Mouse (Mus musculus): ENCODE measurements around the gene Gm28308. TPM values are rescaled to one million over a fixed set of nuclear protein-coding genes. Genes with fewer than 3 reads are reported as not detected.

Gene Gm28308
- total RNA-seq, 2 experiments from 2014 or later, result not detected

DNA sequence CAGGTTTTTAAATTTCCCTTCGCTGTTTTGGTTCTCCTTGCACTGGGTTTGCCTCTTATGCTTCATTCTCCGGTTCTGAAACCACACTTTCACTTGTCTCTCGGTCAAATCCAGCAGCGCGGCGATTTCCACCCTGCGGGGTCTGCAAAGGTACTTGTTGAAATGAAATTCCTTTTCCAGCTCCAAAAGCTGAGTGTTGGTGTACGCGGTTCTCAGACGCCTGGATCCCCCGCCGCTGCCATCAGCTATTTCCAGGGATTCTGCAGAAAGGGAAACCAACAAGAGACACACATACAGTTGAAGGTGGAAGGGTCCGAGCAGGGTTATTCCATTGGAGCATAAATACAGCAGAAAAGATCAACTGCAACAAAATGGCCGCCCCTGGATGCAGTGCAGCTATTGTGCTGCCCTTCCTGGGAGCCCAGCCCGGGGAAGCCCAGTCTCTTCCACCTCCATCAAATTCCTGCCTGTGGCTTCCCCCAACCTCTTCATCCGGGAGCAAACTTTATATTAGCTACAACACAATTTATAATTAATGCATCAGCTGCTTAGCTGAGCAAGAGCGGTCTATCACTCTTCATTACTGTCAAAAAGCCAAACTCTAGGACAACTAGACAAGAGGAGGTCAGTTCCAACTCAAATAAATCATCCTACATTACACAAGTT is 49.6 kb downstream of the Gm28308 start:
- ATAC-seq (replicated peaks; ENCODE audit: low FRiP score, poor library complexity, severe bottlenecking), result no peak

DNA sequence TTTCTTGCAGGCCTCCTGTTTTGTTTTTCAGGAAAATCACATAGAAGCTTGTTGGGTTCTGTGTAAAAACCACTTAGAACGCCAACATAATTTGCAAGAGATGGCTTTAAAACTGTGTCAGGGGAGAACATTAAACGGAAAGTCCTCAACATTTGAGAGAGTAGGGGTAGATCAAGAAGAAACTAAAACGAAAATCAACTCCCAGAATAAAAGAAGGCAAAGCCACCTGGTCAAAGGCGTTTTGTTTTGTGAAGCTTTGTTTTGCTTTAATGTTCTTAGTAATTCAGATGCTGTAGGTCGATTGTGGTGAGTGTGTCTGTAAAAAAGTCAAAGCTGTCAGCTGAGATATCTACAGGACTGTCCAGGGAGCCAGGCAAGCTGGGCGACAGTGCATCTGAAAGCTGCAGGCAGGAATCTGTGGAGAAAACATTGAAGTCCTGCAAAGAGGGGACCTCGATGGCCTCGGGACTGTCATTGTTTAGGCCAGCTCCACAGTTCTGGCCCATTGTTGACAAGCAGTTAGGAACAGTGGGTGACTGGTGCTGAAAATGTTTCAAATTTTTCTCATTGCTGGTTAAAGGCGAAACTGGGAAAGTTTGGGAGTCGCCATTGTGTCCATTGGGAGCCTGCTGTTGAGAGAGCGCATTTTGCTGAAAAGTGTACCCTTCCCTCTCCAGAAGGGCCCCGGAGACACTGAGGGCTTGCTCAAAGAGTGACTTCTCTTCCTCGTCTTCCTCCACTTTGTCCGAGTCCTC is 50.4 kb downstream of the Gm28308 start:
- no peak for ATAC-seq (replicated peaks; ENCODE audit: low FRiP score, poor library complexity, severe bottlenecking)

DNA sequence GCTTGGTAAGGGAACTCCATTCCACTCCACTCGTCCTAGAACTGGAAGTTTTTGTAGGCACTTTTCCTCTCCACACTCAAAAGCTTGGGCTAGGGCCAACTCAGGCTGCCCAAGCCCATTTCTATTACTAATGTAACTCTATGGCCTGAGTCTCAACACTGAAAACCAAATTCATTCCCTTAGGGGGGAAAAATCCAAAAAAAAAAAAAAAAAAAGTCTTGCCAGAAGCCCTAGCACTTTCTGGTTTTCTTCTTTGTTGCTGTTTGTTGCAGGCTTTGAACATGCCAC is 51.1 kb downstream of the Gm28308 start:
- ATAC-seq (replicated peaks; ENCODE audit: low FRiP score, poor library complexity, severe bottlenecking), result no peak

DNA sequence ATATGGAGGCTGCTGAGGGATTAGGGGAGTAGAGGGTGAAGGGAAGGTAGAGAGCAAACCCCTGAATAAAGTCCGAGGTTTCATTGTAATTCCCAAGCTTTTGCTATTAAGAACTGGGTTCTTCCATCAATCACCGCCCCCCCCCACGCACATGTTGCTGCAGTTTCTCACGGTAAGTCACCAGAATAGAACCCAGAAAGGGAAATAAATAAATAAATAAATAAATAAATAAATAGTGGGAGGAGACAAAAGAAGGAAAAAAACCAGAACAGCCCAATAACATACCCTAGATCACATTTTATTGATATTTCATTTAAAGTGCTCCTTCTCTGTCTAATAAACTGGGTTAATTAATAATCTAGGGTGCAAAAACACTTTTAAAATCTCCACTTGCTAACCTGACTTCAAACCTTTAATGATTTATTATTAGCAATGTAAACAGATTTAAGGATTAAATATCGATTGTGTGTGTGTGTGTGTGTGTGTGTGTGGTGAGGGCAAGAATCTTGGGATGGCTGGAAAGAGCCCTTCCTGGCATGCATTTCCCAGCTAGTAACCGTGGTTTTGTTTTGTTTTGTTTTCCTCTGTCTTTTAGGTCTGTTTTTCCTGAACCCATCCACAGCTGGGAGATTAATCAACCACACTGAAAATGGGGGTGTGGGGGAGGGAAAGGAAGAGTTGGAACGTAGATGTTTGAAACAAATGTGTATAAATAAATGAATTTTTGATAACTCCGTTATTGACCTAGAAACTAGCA is 51.6 kb downstream of the Gm28308 start:
- ATAC-seq (replicated peaks; ENCODE audit: low FRiP score, poor library complexity, severe bottlenecking), result no peak

DNA sequence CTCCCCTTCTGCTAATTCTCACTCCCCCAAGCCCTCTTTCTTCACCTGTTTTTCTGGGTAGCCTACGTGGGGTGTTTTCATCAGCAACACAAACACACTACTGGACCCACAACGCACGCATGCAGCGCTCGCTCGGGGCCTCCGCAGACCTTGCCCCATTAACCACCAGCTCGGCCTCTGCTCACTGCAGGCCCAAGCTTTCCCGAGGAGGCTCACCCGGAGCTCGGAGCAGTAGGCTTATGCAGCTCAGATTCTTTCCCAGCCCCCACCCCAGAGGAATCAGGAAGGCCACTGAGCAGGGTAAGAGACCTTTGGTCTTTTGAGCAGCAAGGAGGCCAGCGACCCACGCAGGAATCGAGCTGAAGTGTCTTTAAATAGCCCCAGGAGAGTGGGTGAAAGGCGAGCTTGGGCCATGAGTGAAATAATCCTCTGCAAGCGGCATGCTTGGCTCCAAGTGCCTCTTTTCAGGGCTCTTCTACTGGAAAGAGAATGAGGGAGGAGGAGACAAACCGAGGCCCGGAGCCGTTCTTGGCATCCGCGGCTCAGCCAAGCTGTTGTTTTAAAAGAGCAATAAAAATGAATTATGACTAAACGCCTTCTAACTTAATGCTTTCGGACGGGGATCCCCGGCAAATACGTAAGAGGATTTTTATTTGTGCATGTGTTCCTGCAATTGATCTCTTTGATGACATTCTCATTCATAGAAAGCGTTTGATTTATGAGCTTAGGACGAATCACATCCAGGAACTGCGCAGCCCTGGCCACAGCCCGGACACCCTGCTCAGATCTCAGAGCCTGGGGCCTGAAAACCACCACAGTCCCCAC is 52.4 kb downstream of the Gm28308 start:
- ATAC-seq (replicated peaks; ENCODE audit: low FRiP score, poor library complexity, severe bottlenecking), result no peak

DNA sequence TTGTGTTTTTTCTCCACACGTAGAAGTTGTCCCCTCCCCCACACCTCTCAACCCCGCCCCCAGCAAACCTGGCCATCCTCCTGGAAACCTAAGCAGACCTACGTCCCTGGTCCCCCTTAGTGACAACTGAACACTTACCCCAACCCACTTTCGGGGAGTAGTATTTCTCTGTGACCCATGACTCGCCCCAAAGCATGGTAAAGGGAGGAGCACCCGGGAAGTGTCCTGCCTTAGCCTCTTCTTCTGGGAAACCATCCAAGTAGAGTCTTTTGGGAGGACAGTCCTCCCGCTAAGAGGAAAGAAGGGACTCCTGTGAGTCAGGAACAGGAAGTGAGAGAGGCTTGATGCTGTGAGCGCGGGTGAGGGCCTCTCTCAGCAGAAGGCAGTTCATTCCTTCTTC is 53.2 kb downstream of the Gm28308 start:
- ATAC-seq (replicated peaks; ENCODE audit: low FRiP score, poor library complexity, severe bottlenecking), result no peak

DNA sequence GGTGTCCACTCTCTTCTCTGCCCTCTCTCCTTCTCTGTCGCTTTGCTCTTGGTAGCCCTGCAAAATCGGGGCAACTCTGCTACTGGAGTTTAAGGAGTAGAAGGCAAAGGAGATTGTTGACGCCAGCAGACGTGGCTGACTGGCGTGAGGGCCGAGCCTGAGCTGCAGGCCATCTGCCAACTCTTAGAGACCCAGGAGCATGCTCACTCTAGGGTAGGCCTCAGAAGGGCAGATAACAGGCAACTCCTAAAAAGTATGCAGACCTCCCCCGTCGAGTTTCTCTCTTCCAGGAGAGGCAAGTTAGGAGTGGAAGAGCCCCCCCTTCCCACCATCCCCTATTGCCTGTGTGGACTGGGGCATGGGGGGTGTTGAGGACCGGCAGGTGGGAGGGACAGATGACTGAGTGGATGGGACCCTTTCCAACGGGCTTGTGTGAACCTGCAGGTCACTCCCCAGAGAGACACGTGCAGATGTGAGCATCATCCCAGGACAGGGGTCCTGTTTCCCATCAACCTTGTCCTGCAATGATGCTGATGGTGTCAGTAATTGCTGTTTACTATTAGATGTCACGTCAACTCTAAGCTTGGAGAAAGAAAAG is 53.9 kb downstream of the Gm28308 start:
- ATAC-seq (replicated peaks; ENCODE audit: low FRiP score, poor library complexity, severe bottlenecking), result no peak

DNA sequence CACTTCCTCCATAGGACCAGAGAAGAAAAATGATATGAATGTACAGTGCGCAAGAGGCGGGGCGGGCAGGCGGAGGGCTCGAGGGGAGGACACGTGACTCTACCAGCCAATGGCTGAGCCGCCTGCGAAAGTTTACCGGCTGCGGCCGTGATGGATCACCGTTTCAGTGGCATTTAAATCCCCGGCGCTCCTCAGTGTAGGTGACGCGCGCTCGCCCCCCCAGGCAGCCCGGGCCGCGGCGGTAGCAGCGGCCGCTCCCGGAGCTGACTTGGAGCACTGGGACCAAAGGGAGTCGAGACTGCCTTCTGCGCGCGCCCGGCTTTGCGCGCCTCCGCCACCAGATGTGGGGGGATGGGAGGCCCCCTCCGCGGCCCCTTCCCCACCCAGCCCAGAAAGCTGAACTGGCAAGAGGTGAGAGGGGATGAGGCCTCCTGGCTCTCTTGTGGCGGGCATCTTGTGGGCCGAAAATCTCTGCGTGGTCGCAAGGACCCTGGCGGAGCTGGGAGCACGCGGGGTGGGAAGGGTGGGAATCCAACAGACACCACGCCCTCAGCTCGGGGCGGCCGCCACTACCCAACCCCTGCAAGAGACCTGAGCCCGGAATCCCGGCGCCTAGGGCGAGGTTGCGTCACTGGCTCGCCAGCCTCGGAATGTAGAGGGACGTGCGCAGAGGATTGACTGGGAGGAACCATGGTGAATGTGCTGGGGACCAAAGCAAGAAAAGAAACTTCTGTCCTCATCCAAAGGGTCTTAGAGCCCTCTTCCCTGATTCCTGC is 54.7 kb downstream of the Gm28308 start, which contains the start of gene Hoxa1:
Hoxa1 (minus strand) TSS at position 42 of the 776 bp plus-strand sequence.
- ATAC-seq (replicated peaks; ENCODE audit: low FRiP score, poor library complexity, severe bottlenecking), result no peak

DNA sequence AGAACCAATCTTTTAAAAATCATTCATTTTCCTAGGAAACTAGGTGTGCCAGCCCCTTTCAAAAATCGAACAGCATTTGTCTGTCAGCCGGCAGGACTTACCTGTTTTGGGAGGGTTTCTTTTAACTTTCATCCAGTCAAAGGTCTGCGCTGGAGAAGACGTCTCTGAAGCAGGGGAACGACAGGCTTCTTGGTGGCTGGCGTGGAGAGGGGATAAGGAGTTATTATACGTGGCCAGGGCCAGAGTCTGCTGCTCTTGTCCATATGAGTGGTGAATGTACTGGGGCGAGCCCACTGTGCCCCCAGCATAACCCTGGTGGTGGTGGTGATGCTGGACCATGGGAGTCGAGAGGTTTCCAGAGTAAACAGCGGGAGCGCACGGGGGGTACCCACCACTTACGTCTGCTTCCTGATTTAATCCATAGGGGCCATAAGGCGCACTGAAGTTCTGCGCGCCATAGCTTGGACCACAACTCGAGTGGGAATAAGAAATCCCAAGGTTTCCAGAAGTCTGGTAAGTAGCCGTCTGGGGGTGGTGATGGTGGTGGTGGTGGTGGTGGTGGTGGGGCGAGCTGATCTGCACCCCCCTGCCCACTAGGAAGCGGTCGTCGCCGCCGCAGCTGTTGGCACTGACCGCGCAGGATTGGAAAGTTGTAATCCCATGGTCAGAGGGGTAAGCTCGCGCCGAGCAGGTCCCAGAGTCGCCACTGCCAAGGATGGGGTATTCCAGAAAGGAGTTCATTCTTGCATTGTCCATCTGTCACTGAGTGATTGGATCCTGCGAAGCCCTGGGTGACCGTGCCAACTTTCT is 55.5 kb downstream of the Gm28308 start:
- ATAC-seq (replicated peaks; ENCODE audit: low FRiP score, poor library complexity, severe bottlenecking), result no peak

DNA sequence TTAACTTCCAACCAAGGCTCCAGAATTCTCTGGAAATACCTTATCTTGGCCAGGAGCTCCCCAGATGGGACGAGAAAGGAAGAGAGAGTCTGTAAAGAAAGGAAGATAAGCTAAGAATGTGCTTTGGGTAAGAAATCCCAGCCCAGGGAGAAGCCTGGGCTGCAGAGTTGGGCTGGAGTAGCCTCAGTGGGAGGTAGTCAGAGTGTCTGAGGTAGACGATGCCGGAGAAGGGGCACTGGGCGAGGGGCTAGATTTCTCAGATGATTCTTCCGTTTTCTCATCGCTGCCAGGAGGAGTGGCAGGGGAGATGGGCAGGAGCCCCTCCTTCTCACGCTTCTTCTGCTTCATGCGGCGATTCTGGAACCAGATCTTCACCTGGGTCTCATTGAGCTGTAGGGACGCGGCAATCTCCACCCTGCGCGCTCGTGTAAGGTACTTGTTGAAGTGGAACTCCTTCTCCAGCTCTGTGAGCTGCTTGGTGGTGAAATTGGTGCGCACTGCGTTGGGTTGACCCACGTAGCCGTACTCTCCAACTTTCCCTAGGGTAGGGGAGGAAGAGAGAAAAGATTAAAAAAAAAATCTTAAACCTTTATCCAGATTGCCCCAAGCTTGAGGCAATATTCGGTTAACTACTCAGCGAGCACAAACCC is 56.5 kb downstream of the Gm28308 start:
- no peak for ATAC-seq (replicated peaks; ENCODE audit: low FRiP score, poor library complexity, severe bottlenecking)

DNA sequence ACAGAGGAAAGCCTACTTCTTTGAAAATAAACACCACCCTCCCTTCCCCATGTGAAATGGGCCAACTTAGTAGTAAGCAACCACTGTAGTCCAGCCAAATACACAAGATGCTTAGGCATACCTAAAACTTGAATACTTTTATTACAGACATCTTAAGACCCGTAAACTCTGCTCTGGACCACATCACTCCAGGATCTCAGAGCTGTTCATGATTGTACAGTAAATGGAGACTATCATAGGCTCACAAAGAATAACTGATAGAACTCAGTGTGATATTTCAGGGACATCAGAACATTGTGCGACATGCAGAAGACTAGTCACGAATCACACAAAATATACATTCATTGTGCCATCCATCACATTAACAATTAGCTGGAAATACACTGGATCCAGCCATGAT is 57.7 kb downstream of the Gm28308 start:
- ATAC-seq (replicated peaks; ENCODE audit: low FRiP score, poor library complexity, severe bottlenecking), result no peak

DNA sequence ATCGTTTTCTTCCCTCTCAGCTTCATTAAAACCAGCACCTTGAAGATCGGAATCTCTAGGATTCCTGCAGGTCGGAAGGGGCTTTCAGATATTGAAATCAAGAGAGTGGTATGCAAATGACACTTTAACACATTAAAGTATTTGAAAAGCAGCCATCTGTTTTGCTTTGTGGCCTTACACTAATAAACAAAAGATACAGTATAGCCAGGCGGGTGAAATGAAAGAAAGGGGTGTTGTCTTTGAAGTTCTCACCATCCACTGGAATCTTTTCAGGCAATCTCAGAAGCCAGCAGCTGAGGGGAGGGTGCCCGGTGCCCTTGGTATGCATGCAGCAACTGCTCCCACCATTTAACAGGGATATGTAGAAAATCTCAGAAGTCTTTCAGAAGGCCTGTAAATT is 59.1 kb downstream of the Gm28308 start:
- ATAC-seq (replicated peaks; ENCODE audit: low FRiP score, poor library complexity, severe bottlenecking), result no peak

DNA sequence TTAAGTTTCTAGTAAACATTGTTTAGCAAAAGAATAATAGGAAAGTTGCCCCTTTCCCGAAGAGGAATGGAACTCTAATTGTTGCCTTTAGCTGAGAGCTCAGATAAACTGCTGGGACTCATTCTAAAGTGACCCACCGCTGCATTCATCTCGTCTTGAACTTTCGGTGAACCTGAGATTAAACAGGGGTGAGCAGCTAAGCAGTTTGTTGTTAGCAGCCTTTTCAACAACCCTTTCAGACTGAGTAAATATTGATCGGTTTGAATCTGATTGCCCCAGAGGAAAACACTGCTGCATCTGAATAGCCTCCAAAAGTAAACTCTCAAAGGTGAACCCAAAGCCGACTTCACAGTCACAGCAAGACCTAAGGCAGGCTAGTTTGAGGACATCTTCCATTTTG is 59.9 kb downstream of the Gm28308 start:
- ATAC-seq (replicated peaks; ENCODE audit: low FRiP score, poor library complexity, severe bottlenecking), result no peak

DNA sequence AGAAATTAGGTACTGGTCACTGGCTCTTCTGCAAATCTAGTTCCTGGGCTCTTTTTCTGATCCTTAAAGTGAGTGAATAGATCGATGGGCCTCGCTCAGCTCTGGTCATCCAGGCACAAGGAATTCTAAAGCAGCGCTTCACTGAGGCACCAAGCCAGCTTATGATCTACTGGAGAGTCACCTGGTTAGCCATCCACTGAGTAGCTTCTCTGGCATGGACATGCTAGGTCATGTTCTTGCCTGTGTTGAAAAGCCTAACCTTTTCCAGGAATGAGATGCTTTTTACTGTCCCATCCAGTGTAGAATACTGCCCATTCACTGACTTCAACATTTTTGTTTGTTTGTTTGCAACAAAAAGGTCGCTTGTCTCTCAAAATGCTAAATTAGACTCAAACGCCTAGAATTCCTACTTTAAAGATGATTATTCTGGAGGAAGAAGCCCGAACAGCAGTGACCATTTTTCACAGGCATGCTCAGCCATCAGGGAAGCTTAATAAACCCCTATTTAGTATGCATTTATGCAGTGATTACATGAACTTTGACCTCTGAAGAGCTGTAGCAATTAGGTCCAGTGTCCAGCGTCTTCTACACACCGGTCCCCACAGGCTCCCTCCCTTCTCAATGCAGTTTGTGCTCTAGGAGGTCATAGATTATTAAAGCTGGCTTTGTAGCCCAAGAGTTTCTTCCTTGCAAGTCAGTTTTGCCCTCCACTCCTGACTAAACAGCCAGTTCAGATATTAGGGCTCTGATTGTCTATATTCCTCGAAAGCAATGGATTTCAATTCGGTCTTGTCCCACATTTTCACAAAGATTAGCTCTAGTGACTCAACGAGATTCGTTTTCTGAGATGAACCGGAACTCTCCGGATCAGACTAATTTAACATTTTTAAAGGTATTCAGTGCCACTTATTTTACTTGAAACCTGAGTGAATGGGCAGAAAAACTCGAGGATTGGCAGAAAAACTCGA is 60.6 kb downstream of the Gm28308 start:
- no peak for ATAC-seq (replicated peaks; ENCODE audit: low FRiP score, poor library complexity, severe bottlenecking)

DNA sequence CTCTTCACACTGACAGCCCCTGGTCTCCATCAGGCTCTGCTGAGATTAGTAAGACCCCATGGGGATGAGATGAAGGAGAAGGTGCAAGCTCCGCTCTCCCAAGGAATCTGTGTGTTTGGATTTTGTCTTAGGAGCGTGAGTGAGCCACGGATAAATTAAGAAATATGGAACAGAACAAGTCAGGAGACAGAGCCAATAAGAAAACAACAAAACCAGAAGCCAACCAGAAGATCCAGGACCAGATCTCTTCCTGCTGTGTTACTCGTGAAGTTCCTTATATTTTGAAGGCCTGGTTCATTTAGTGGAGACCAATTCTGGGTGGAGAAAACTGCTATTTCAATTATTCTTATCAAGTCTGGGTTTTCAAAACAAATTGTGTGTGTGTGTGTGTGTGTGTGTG is 61.6 kb downstream of the Gm28308 start:
- ATAC-seq (replicated peaks; ENCODE audit: low FRiP score, poor library complexity, severe bottlenecking), result no peak

DNA sequence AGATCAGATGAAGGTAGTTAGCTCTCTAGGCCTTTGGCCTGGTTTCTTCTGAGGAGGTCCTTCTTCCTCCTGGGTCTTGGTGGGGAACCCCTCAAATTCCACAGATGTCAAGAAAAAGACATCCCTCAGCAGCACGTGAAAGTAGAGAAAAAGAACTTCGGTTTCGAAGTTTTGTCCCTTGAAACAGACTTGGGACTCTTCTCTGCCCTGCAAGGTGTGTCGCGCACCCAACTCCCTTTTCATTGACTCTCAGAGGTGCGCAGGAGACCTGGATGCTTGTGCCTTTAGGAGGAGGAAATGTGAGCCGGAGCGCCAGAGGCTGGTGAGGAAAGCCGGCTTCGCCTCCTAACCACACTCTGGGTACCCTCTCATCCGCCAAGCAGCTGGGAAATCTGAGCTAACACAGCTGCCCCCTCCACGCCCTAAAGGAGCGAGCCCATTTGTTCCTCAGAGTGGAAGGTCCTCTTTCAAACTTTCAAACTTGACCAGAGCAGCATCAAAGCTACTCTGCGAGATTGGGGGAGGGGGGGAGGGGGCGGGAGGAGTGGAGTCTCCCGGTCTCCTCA is 62.7 kb downstream of the Gm28308 start:
- ATAC-seq (replicated peaks; ENCODE audit: low FRiP score, poor library complexity, severe bottlenecking), result no peak
